Mouse (Mus musculus) frontal cortex, postnatal 25 days (tissue): ENCODE results near the gene Zpbp2.
"Not testable (repeated sequence)": the region's sequence is repeated elsewhere in the genome, so short reads cannot be mapped to it uniquely, and the experiment has no call there.

Source experiments
- DNase-seq, 2 experiments: peaks; one replicate each; pipeline ENCODE4 v3.0.0; 2022; ENCODE audit warnings: low spot score in 2 of 2

Zpbp2 gene

DNA sequence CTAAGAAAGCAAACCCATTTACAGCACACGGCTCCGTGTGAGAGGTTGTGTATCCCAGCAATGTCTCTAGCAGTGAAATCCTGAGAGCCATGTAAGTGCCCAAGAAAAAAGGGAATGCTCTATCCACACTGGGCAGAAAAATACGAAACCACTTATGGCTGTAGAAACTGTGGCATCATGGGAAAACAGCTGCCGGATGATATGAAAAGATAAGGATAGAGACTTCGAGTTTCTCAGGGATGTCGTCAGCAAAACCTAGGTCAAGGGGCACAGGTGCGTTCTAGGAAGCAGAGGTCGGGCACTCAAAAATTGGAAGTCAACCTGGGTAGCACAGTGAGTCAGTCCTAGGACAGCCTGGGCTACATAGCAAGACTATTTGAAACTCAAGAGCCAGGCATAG, 38.4 kb downstream of the Zpbp2 start:
- DNase-seq: no peak

DNA sequence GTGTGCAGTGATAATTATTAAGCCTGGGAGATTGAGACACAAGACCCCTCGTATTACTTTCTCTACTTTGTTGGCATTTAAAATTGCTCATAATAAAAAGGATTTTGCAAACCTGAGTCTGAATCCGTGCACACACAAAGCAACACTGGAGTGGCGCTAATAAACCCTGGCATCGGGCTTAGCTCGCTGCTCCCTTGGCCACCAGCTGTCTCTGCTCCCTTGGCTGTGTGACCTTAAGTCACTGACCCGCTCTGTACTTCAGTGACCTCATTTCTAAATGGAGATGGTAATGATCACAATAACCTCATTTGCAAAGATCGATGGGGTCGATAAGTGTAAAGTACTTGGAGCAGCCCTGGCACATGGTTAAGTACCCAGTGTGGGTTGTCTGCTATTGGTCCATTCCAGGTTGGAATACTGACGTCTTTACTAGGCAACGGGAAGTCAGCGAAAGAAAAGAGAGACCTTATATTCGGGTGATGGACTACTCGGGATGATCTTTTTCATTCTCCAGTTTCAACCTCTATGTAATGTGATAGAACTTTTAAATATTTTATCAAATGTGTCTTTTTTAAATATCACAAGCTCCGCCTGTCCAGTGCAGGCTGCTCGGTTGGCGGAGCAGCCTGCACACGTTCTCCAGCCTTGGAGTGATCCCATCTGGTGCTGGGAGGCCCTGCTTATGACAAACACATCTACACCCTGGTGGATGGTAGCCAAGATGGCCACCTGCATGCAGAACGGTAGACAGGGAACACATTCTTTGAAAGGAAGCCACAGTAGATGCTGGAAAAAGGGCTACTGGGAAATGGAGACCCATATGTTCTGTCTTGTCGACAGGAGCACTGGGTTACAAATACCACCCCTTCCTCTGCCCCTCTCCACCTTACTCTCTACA, 39.9 kb downstream of the Zpbp2 start:
- DNase-seq: no peak

DNA sequence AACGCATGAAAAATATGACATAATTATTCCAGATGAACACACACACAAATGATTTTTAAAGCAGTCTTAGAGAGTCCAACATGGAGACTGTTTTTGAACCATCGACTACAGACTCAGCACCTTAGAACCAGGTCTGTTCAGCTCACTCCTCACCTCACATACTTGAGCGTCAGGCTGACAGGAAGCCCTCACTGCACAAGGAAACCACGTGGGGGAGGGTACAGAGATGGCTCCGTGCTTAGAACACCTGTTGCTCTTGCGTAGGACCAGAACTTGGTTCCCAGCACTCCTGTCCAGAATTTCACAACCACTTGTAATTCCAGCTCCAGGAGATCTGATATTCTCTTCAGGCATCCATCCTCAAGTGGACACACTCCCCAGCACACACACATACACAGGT, 44.1 kb downstream of the Zpbp2 start:
- no peak for DNase-seq

DNA sequence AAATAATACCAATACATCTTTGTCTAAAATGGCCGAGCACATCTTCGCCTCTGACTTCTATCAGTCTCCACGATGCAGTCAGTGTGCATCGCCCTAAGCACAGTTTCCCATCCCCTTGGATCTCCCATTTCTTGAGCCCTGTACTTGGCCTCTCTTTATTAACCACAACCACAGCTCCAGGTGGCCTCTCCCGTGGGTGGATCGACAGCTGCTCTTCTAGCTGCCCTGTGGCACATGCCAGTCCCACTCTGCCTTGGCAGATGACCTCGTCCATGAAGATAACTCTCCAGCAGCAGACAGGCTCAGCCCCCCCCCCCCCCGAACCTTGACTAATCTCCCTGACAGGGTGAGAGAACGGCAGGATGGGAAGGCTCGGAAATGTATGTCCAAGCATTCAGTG, 44.6 kb downstream of the Zpbp2 start:
- no peak for DNase-seq

- no peak for DNase-seq
Observed at GRCm38 (mm10) chr11:98595955-98596354, 45.1 kb downstream of the Zpbp2 start.

- DNase-seq: no peak
Observed at GRCm38 (mm10) chr11:98597363-98597762, 46.5 kb downstream of the Zpbp2 start.

DNA sequence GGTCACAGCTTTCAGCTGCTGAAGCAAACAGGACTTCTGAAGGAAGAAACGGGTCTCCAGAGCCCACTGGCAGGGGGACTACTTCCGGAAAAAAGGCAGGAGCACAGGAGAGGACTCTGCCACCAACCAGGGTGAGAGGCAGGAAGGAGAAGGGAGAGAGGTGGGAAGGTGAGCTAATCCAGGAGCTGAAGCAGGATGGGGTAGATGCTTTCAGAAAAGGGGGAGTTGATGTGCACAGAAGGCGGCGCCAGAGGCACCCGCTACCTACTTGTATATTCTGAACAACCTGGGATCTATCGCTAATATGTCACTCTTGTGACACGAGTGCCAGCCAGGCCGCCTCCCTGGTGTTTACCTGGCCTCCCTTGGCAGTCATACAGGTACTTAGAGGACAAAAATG, 47.1 kb downstream of the Zpbp2 start, which contains the start of gene Lrrc3c:
Gene Lrrc3c (plus strand): TSS at position 301 of the 400 bp plus-strand sequence.
- no peak for DNase-seq

GRCm38 (mm10) chr11:98598851-98599290, 48.0 kb downstream of the Zpbp2 start:
- DNase-seq: no peak

GRCm38 (mm10) chr11:98599291-98599690, 48.4 kb downstream of the Zpbp2 start:
- DNase-seq: no peak

DNA sequence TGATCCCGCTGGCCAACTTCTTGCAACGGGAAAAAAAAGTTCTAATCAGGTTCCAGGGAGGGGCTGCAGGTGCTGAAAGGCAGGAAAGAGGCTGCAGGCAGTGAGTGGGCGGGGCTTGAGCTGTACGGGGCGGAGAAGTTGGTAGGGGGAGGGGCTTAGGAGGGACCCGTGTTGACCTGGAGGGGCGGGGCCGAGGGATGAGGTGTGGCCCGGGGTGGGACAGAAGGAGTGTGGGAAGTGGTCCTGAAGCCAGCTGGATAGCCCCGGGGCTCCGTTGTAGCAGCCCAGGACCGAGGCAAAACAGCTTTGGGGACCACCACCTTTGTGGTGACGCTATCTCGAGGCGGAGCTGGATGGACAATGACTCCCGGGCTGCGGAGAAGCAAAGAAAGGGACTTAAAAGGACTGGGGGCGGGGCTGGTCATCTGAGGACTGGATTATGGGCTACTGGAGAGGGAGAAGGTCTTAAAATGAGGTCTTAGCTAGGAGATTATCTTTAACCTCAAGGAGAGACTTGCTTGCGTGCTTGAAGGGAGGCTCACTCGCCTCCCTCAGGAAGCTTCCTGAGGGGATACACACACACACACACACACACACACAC, 51.3 kb downstream of the Zpbp2 start:
- DNase-seq: no peak

- no peak for DNase-seq
Observed at GRCm38 (mm10) chr11:98603953-98604352, 53.1 kb downstream of the Zpbp2 start.

GRCm38 (mm10) chr11:98604911-98605310, 54.0 kb downstream of the Zpbp2 start:
- not testable (repeated sequence) for DNase-seq

GRCm38 (mm10) chr11:98606763-98607162, 55.9 kb downstream of the Zpbp2 start:
- no peak for DNase-seq
